Mouse (Mus musculus) erythroblast, embryonic 14.5 days (primary cell): Measurements from ENCODE around the gene Mme.

Source experiments
- GATA1 ChIP-seq: IDR thresholded peaks from 2 replicates; pipeline ENCODE4 v1.6.1; 2012; ENCODE audit warnings: low read length, inconsistent platforms, mixed read lengths
- TAL1 ChIP-seq: IDR thresholded peaks from 3 replicates; pipeline ENCODE4 v1.6.1; 2012; ENCODE audit warnings: low read length, inconsistent platforms, mixed read lengths

DNA sequence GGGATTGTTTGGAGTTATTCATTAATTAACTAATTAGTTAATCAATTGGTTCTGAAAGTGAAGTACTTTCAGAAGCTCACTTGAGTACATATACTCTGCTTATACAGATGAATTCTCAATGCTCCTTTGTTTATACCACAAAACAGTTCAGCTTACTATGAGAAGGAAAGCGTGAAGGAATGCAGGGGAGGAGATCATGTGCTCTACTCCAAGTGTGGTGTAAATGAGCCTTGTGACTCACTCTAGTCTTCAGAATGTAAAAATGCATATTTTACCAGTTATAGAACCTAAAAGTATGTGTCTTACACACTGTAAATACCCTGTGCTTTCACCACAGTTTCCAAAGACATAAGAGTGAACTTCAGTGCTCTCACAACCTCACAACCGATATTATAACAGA is 84.3 kb downstream of the Mme start:
- TF ChIP-seq TAL1 = no peak
- no peak for TF ChIP-seq GATA1
